In the genomic region with DNA sequence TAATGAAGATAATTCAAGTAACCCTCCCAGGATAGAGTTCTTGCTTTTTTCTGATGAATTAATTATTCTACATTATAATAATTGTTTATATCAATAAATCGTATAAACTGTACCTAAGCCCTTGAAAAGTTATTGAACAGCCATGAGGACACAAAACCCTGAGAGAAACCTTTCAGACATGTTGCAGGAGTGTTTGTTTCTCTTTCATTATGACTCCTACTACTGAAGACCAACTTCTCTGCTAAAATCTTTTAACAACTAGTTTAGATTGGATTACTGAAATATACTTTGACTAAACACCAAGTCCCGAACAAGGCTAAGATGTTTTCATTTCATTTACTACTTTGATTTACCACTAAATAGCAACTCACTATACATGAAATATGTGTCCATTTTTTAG, we compare ENCODE assay signal across 19 mouse cellular contexts. TPM values are rescaled to one million over a fixed set of nuclear protein-coding genes. Genes with fewer than 3 reads are reported as not detected.
A peak's percentile ranks its signal among the peaks of the same experiment; 100 is the strongest.
DNase-seq lines count a peak whose midpoint lies in the region; ATAC-seq and TF ChIP-seq lines count a peak whose summit lies in the region.
"Had no signal": no experiment of that assay in that cellular context is flagged by ENCODE, and none has a peak within 500 bp of the region (broad histone marks: within the 10 kb centered on the region; RNA-seq: fewer than 3 reads in every experiment).

No protein-coding gene starts in this region.

- no peaks in the 10 kb centered on the region for H3K9me3 ChIP-seq in CH12.LX (replicated peaks; ENCODE audit: low read length)
- H3K9me3 ChIP-seq in midbrain, embryonic 10.5 days (replicated peaks) = no peaks in the 10 kb centered on the region
- no peaks in the 10 kb centered on the region for H3K9me3 ChIP-seq in midbrain, embryonic 16.5 days (replicated peaks; ENCODE audit: control insufficient read depth, low read length, poor library complexity, severe bottlenecking)
- H3K9me3 ChIP-seq: embryonic facial prominence, embryonic 10.5 days; embryonic facial prominence, embryonic 12.5 days; forebrain, embryonic 13.5 days; forebrain, embryonic 15.5 days had no signal

- no peak overlapping the region for H3K27ac ChIP-seq in CH12.LX (ENCODE audit: insufficient read depth, low read depth)
- H3K27ac ChIP-seq in midbrain, embryonic 10.5 days (replicated peaks) = no peak overlapping the region
- no peak overlapping the region for H3K27ac ChIP-seq in midbrain, embryonic 16.5 days (ENCODE audit: low read length)
- H3K27ac ChIP-seq: embryonic facial prominence, embryonic 10.5 days; embryonic facial prominence, embryonic 12.5 days; forebrain, embryonic 13.5 days; forebrain, embryonic 15.5 days had no signal

- H3K4me3 ChIP-seq in CH12.LX (replicated peaks in 1 of 3; ENCODE audit: low read depth in 2 of 3, low read length in 2 of 3, poor library complexity in 1 of 3) = no peak overlapping the region
- H3K4me3 ChIP-seq in midbrain, embryonic 10.5 days = no peak overlapping the region
- no peak overlapping the region for H3K4me3 ChIP-seq in midbrain, embryonic 16.5 days (ENCODE audit: low read depth, low read length)
- H3K4me3 ChIP-seq: embryonic facial prominence, embryonic 10.5 days; embryonic facial prominence, embryonic 12.5 days; forebrain, embryonic 13.5 days; forebrain, embryonic 15.5 days had no signal

- dilution Hi-C loops in CH12.LX (cut with MboI; ENCODE audit: extremely low pct_ligation_motif_present, extremely low pct_unique_long_range_greater_than_20kb, low sequenced_read_pairs) = no loop called here

- in situ Hi-C loops in CH12.LX (cut with MboI; ENCODE audit: low pct_ligation_motif_present, low pct_unique_long_range_greater_than_20kb, low sequenced_read_pairs) = no loop called here

- TF ChIP-seq EP300 in CH12.LX (IDR thresholded peaks at IDR 0.05; ENCODE audit: low read length) = no peak

- no peak for ATAC-seq in midbrain, embryonic 16.5 days
- ATAC-seq: forebrain, embryonic 13.5 days; forebrain, embryonic 15.5 days; forebrain, postnatal 0 days had no signal

- H3K4me2 ChIP-seq in CH12.LX (ENCODE audit: insufficient read depth, low read depth, poor library complexity, severe bottlenecking) = no peak overlapping the region
- H3K4me2 ChIP-seq in midbrain, embryonic 16.5 days (ENCODE audit: low read length) = no peak overlapping the region
- H3K4me2 ChIP-seq: embryonic facial prominence, embryonic 12.5 days; forebrain, embryonic 13.5 days; forebrain, embryonic 15.5 days had no signal

- peaks cover 36% of the 10 kb centered on the region for H3K79me2 ChIP-seq in CH12.LX (replicated peaks; ENCODE audit: control insufficient read depth, extremely low read depth, insufficient read depth, poor library complexity, severe bottlenecking)

- no peak for TF ChIP-seq POLR2A in CH12.LX (IDR thresholded peaks at IDR 0.05; ENCODE audit: low read depth, low read length)

- peak; percentile 24 for DNase-seq in A20 (ENCODE audit: low read depth, low spot score)
- DNase-seq in CH12.LX (ENCODE audit: extremely low read depth) = no peak
- DNase-seq in induced T-regulatory cell, adult 2 months (ENCODE audit: low read depth) = peak; percentile 59
- no peak for DNase-seq in midbrain, embryonic 10.5 days (ENCODE audit: low spot score)
- no peak for DNase-seq in spleen, postnatal 10 days (ENCODE audit: low spot score in 2 of 2)
- DNase-seq: adrenal gland, adult 8-10 months; adrenal gland, postnatal 14 days; adrenal gland, postnatal 36 days; cerebellum, adult 11-12 months; cerebellum, adult 2 months; cerebellum, adult 9-10 months; cerebellum, postnatal 10 days; cerebellum, postnatal 25 days; forebrain, postnatal 0 days had no signal

- no peak overlapping the region for H3K9ac ChIP-seq in CH12.LX (ENCODE audit: insufficient read depth, low read depth)
- H3K9ac ChIP-seq in midbrain, embryonic 16.5 days (ENCODE audit: low read depth, low read length) = no peak overlapping the region
- H3K9ac ChIP-seq: embryonic facial prominence, embryonic 12.5 days; forebrain, embryonic 13.5 days; forebrain, embryonic 15.5 days; forebrain, postnatal 0 days had no signal

- H3K27me3 ChIP-seq in CH12.LX (replicated peaks) = no peaks in the 10 kb centered on the region
- H3K27me3 ChIP-seq in midbrain, embryonic 10.5 days (ENCODE audit: low read depth, poor library complexity, severe bottlenecking) = no peaks in the 10 kb centered on the region
- no peaks in the 10 kb centered on the region for H3K27me3 ChIP-seq in midbrain, embryonic 16.5 days (ENCODE audit: control insufficient read depth, insufficient read depth, low read depth, low read length)
- H3K27me3 ChIP-seq: embryonic facial prominence, embryonic 12.5 days; forebrain, embryonic 13.5 days; forebrain, embryonic 15.5 days had no signal

- peaks cover 35 to 85% of the 10 kb centered on the region in 2 experiments for H3K36me3 ChIP-seq in CH12.LX (replicated peaks in 1 of 2; ENCODE audit: control insufficient read depth in 1 of 2, insufficient read depth in 1 of 2, low read length in 1 of 2)
- H3K36me3 ChIP-seq in midbrain, embryonic 10.5 days = peaks cover 96% of the 10 kb centered on the region
- peaks cover 26% of the 10 kb centered on the region for H3K36me3 ChIP-seq in midbrain, embryonic 16.5 days (ENCODE audit: control insufficient read depth, insufficient read depth, low read length)

- H3K4me1 ChIP-seq in CH12.LX (ENCODE audit: control insufficient read depth in 1 of 2, insufficient read depth in 2 of 2) = 0 out of 4 replicates have a peak, but pooled peaks cover 0 to 2% of the 10 kb centered on the region in 2 experiments
- H3K4me1 ChIP-seq in midbrain, embryonic 10.5 days = no peaks in the 10 kb centered on the region
- H3K4me1 ChIP-seq in midbrain, embryonic 16.5 days (ENCODE audit: control insufficient read depth, insufficient read depth, low read length) = no peaks in the 10 kb centered on the region
- H3K4me1 ChIP-seq: embryonic facial prominence, embryonic 10.5 days; embryonic facial prominence, embryonic 12.5 days; forebrain, embryonic 13.5 days; forebrain, embryonic 15.5 days had no signal

- TF ChIP-seq CTCF in CH12.LX (conservative IDR thresholded peaks at IDR 0.05 in 1 of 2, IDR thresholded peaks at IDR 0.05 in 1 of 2; ENCODE audit: low read depth in 2 of 2, low read length in 2 of 2) = no peak

- 87% methylated on average over 2 of the region's 2 CpGs for WGBS in midbrain, embryonic 10.5 days
- 89% methylated on average over 2 of the region's 2 CpGs for WGBS in midbrain, embryonic 16.5 days

- TF ChIP-seq RAD21 in CH12.LX (IDR thresholded peaks at IDR 0.05; ENCODE audit: low read depth, low read length) = no peak

TF ChIP-seq in CH12.LX, 34 proteins besides CTCF, POLR2A, EP300 and RAD21:
- no peak for TF ChIP-seq MAX (IDR thresholded peaks at IDR 0.05; ENCODE audit: low read length)
- no peak for TF ChIP-seq CHD1 (IDR thresholded peaks at IDR 0.05; ENCODE audit: low read depth, low read length)
- TF ChIP-seq JUN (IDR thresholded peaks at IDR 0.05; ENCODE audit: insufficient read depth, low read depth, low read length) = peak; percentile 39; the same call in 1 of the 2 replicates
- TF ChIP-seq JUND (conservative IDR thresholded peaks at IDR 0.05; ENCODE audit: low read depth, low read length) = peak; percentile 85
- TF ChIP-seq IRF4 (IDR thresholded peaks at IDR 0.05; ENCODE audit: low read depth, low read length) = peak; percentile 86
- no peak for TF ChIP-seq NRF1 (IDR thresholded peaks at IDR 0.05; ENCODE audit: low read depth, low read length)
TF ChIP-seq in CH12.LX: peak in this region for 3.

RNA-seq across cellular contexts. Expression of gene Prrc2c, which starts 19.7 kb away (rescaled TPM):
- total RNA-seq in CH12.LX (2012; rRNA removed) (59.8 and 63.4 TPM in 2 replicates), CH12.LX (2014; rRNA removed) (26.4 and 30.9 TPM in 2 replicates)
- 117 and 144 TPM in 2 replicates for polyA plus RNA-seq in CH12.LX (2012; ENCODE audit: insufficient read length, low read depth)
- polyA plus RNA-seq in midbrain, embryonic 10.5 days (2016; fragmentation: Nextera tagmentation; extraction: Ambion mirVana) = 144 and 148 TPM in 2 replicates
- 121 and 150 TPM in 2 replicates for polyA plus RNA-seq in midbrain, embryonic 16.5 days (2015; fragmentation: Nextera tagmentation; extraction: Ambion mirVana)

Comparison
In these comparisons a context has a peak if more than half of its experiments do, and no peak if none do; other contexts are left out.
1. DNase-seq: peak in A20 (single experiment) and induced T-regulatory cell, adult 2 months (single experiment); none in CH12.LX (single experiment), midbrain, embryonic 10.5 days (single experiment) and spleen, postnatal 10 days (0 of 2).